Mouse (Mus musculus): Measurements from ENCODE around the gene Rsrp1. TPM values are rescaled to one million over a fixed set of nuclear protein-coding genes. Genes with fewer than 3 reads are reported as not detected.

The Rsrp1 gene
- polyA plus RNA-seq, 1 experiment, result 533 TPM

DNA sequence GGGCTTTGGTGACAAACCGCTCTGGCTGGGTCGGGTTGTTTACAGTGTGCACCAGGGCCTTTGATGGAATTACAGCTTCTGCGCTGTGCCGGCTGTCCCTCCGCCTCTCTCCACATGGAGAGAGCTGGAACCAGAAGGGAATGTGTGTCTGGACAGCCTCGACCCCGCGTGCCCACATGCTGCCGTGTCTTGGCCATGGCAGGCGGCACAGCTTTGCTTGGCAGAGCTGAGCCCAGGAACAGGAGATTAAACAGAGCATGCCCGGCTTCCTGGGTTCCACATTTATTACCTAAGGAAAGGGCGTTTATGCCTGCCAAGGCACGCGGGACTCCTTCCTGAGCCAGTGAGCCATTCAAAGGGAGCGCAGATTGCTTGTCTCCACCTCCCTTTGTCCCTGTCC, 31.1 kb downstream of the Rsrp1 start:
- no peak overlapping the region for H3K4me3 ChIP-seq (replicated peaks; ENCODE audit: extremely low read depth, low read depth, low read length)
- WGBS, result 13% methylated on average over 15 of the region's 15 CpGs
- DNase-seq, result no peak
- H3K4me1 ChIP-seq (ENCODE audit: control insufficient read depth, insufficient read depth, low read length), result no peaks in the 10 kb centered on the region
- no peak for TF ChIP-seq CTCF (IDR thresholded peaks at IDR 0.05; ENCODE audit: insufficient read depth, low read length)

GRCm38 (mm10) chr4:134955196-134955595, 31.8 kb downstream of the Rsrp1 start:
- WGBS, result 91% methylated on average over 2 of the region's 2 CpGs
- TF ChIP-seq POLR2A (IDR thresholded peaks at IDR 0.05; ENCODE audit: borderline replicate concordance, extremely low read depth, low read depth, low read length) (no peak), CTCF (IDR thresholded peaks at IDR 0.05; ENCODE audit: insufficient read depth, low read length) (no peak)
- DNase-seq, result no peak

GRCm38 (mm10) chr4:134955845-134956244, 32.5 kb downstream of the Rsrp1 start:
- no peaks in the 10 kb centered on the region for H3K4me1 ChIP-seq (ENCODE audit: control insufficient read depth, insufficient read depth, low read length)

More at GRCm38 (mm10) chr4:134955196-134955595, 31.8 kb downstream of the Rsrp1 start:
- Histone ChIP-seq H3K4me1 (ENCODE audit: control insufficient read depth, insufficient read depth, low read length) (no peaks in the 10 kb centered on the region), H3K4me3 (replicated peaks; ENCODE audit: extremely low read depth, low read depth, low read length) (no peak overlapping the region)

GRCm38 (mm10) chr4:134956328-134956727, 32.9 kb downstream of the Rsrp1 start:
- DNase-seq, result peak; percentile 69
- TF ChIP-seq CTCF (IDR thresholded peaks at IDR 0.05; ENCODE audit: insufficient read depth, low read length) (peak; percentile 63), POLR2A (IDR thresholded peaks at IDR 0.05; ENCODE audit: borderline replicate concordance, extremely low read depth, low read depth, low read length) (no peak)
- no peak overlapping the region for H3K4me3 ChIP-seq (replicated peaks; ENCODE audit: extremely low read depth, low read depth, low read length)
- H3K4me1 ChIP-seq (ENCODE audit: control insufficient read depth, insufficient read depth, low read length), result no peaks in the 10 kb centered on the region
- 13% methylated on average over 3 of the region's 3 CpGs for WGBS

More at GRCm38 (mm10) chr4:134955845-134956244, 32.5 kb downstream of the Rsrp1 start:
- no peak for TF ChIP-seq POLR2A (IDR thresholded peaks at IDR 0.05; ENCODE audit: borderline replicate concordance, extremely low read depth, low read depth, low read length)
- TF ChIP-seq CTCF (IDR thresholded peaks at IDR 0.05; ENCODE audit: insufficient read depth, low read length), result no peak
- 69% methylated on average over 3 of the region's 3 CpGs for WGBS
- no peak overlapping the region for H3K4me3 ChIP-seq (replicated peaks; ENCODE audit: extremely low read depth, low read depth, low read length)
- no peak for DNase-seq

DNA sequence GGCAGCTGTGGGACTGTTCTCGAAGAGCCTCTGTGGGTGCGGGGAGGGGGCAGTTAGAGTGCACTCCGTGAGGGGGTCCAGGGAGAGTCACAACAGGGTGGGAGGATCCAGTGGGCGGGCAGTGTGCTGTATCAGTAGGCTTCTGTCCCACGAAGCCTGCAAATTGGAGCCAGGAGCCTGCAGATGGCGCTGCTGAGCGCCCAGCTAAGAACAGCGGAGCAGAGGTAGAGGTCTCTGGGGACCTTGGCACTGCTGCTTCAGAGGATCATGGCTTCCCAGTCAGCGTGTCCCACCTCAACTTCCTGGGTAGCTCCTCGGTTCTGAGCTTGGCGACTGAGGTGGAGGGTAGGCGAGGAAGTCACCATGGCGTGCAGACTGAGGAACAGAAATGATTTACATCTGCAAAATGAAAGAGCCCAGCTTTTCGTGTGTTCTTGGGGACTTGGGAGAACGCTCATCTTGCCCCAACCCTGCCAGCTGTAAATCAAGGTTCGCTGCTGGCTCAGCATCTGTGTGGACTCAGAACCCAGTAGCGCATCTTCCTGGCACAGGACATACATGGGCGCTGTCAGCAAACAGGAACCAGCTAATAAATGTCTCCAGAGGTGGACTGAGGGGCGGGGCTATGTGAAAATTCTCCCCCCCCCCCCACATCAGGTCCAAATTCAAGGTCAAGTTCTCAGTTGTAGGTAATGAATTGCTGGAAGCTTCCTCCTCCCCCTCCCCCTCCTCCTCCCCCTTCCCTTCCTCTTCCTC, 39.8 kb downstream of the Rsrp1 start:
- Histone ChIP-seq H3K4me3 (replicated peaks; ENCODE audit: extremely low read depth, low read depth, low read length) (no peak overlapping the region), H3K4me1 (ENCODE audit: control insufficient read depth, insufficient read depth, low read length) (no peaks in the 10 kb centered on the region)
- no peak for DNase-seq
- 18% methylated on average over 19 of the region's 19 CpGs for whole genome bisulfite sequencing
- no peak for TF ChIP-seq POLR2A (IDR thresholded peaks at IDR 0.05; ENCODE audit: borderline replicate concordance, extremely low read depth, low read depth, low read length)
- peak; percentile 33; the same call in 1 of the 2 replicates for TF ChIP-seq CTCF (IDR thresholded peaks at IDR 0.05; ENCODE audit: insufficient read depth, low read length)

GRCm38 (mm10) chr4:134967887-134968604, 44.7 kb downstream of the Rsrp1 start:
- WGBS, result 64% methylated on average over 20 of the region's 20 CpGs
- no peak for DNase-seq
- H3K4me1 ChIP-seq (ENCODE audit: control insufficient read depth, insufficient read depth, low read length), result no peaks in the 10 kb centered on the region
- TF ChIP-seq POLR2A (IDR thresholded peaks at IDR 0.05; ENCODE audit: borderline replicate concordance, extremely low read depth, low read depth, low read length), result no peak
- no peak for TF ChIP-seq CTCF (IDR thresholded peaks at IDR 0.05; ENCODE audit: insufficient read depth, low read length)
- no peak overlapping the region for H3K4me3 ChIP-seq (replicated peaks; ENCODE audit: extremely low read depth, low read depth, low read length)

GRCm38 (mm10) chr4:134968605-134968976, 45.2 kb downstream of the Rsrp1 start:
- no peak for TF ChIP-seq POLR2A (IDR thresholded peaks at IDR 0.05; ENCODE audit: borderline replicate concordance, extremely low read depth, low read depth, low read length)
- no peak for TF ChIP-seq CTCF (IDR thresholded peaks at IDR 0.05; ENCODE audit: insufficient read depth, low read length)
- DNase-seq, result no peak
- H3K4me1 ChIP-seq (ENCODE audit: control insufficient read depth, insufficient read depth, low read length), result no peaks in the 10 kb centered on the region
- WGBS, result 79% methylated on average over 18 of the region's 18 CpGs
- H3K4me3 ChIP-seq (replicated peaks; ENCODE audit: extremely low read depth, low read depth, low read length), result no peak overlapping the region

DNA sequence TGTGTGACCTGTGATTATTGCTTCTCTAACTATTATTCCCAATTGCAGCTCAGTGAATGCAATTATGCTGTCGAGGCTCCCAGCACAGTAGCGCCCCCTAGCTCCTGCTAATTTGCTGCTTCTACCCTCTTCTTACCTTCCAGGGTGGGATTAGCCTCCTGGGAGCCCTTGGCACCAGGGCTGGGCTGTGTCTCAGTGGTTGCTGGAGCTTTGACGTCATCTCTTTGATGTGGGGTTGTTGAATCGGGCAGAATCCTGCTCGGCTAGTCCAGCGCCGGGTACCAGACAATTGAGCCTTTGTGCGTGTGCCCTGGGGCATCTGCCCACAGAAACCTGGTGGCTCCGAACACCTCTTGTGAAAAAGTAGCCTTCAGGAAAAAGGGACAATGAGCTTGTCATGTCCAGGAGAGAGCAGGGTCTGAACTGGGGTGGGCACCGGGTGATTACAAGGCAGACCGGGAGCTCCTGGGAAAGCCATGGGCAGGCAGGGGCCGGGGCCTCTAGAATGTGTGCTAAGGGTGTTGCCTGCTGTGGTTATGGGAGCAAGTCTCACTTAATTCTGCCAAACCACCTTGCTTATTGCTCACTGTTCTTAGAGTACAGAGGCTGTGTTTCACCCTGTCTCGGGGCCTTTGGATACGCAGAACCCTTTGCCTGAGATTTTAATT, 52.0 kb downstream of the Rsrp1 start:
- WGBS, result 40% methylated on average over 14 of the region's 14 CpGs
- no peaks in the 10 kb centered on the region for H3K4me1 ChIP-seq (ENCODE audit: control insufficient read depth, insufficient read depth, low read length)
- no peak overlapping the region for H3K4me3 ChIP-seq (replicated peaks; ENCODE audit: extremely low read depth, low read depth, low read length)
- no peak for TF ChIP-seq POLR2A (IDR thresholded peaks at IDR 0.05; ENCODE audit: borderline replicate concordance, extremely low read depth, low read depth, low read length)
- TF ChIP-seq CTCF (IDR thresholded peaks at IDR 0.05; ENCODE audit: insufficient read depth, low read length), result peak; percentile 23; the same call in 1 of the 2 replicates
- DNase-seq, result peak; percentile 11

DNA sequence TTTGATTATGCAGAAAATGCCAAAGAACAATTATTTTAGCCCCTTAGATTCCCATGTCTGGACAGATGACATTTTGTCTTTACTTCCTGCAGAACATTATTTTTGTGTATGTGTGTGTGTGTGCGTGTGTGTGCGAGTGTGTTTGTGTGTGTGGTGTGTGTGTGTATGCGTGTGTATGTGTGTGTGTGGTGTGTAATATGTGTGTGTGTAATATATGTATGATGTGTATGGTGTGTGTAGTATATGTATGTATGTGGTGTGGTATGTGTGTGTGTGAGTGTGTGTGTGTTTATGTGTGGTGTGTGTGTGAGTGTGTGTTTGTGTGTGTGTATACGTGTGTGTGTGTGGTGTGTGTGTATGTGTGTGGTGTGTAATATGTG, 52.5 kb downstream of the Rsrp1 start:
- no peak overlapping the region for H3K4me3 ChIP-seq (replicated peaks; ENCODE audit: extremely low read depth, low read depth, low read length)
- WGBS, result 79% methylated on average over 4 of the region's 4 CpGs
- H3K4me1 ChIP-seq (ENCODE audit: control insufficient read depth, insufficient read depth, low read length), result no peaks in the 10 kb centered on the region
- TF ChIP-seq POLR2A (IDR thresholded peaks at IDR 0.05; ENCODE audit: borderline replicate concordance, extremely low read depth, low read depth, low read length) (no peak), CTCF (IDR thresholded peaks at IDR 0.05; ENCODE audit: insufficient read depth, low read length) (no peak)
- DNase-seq, result no peak

Other genes with a start within 250 kb of the Rsrp1 start
- 14.5 and 15.7 TPM in 2 replicates for gene Man1c1, start 219.3 kb upstream of the Rsrp1 start, polyA plus RNA-seq (2012; rRNA removed)
- gene Ldlrap1, start 155.6 kb upstream of the Rsrp1 start, polyA plus RNA-seq (2012; rRNA removed), result 23.3 and 30.6 TPM in 2 replicates
- gene Maco1, start 70.2 kb upstream of the Rsrp1 start, polyA plus RNA-seq (2012; rRNA removed), result 7.8 and 9.2 TPM in 2 replicates
- gene Rhd, start 59.1 kb upstream of the Rsrp1 start, polyA plus RNA-seq (2012; rRNA removed), result 0.14 TPM in 1 of 2 replicates, not detected in the other
- 125 and 169 TPM in 2 replicates for gene Tmem50a, start 8.6 kb upstream of the Rsrp1 start, polyA plus RNA-seq (2012; rRNA removed)
- gene Syf2, start 7.3 kb downstream of the Rsrp1 start, polyA plus RNA-seq (2012; rRNA removed), result 25.7 and 43.4 TPM in 2 replicates
- gene Runx3, start 197.1 kb downstream of the Rsrp1 start, polyA plus RNA-seq (2012; rRNA removed), result 2.8 and 3.5 TPM in 2 replicates

Data from lung, adult 2 months (tissue).